Mouse (Mus musculus) C2C12 (cell line): Measurements from ENCODE around the gene Tap1.

Experiments
- CEBPB ChIP-seq: IDR thresholded peaks from one replicate; pipeline ENCODE4 v1.6.1; 2011; ENCODE audit warnings: low read depth, mild to moderate bottlenecking, control low read depth, moderate library complexity
- CTCF ChIP-seq: IDR thresholded peaks from one replicate; pipeline ENCODE4 v1.5.1; 2011; ENCODE audit not compliant: control insufficient read depth, insufficient read depth, insufficient read length
- FOSL1 ChIP-seq: IDR thresholded peaks from one replicate; pipeline ENCODE4 v1.8.0; 2011; ENCODE audit warnings: mild to moderate bottlenecking, low read length; ENCODE audit not compliant: poor library complexity, insufficient read depth, severe bottlenecking

GRCm38 (mm10) chr17:34200772-34201505, 13.6 kb downstream of the Tap1 start:
- no peak for TF ChIP-seq CTCF
- no peak for TF ChIP-seq FOSL1
- no peak for TF ChIP-seq CEBPB
